Mouse (Mus musculus) liver, embryonic 14.5 days (tissue): ENCODE results near the gene Tmie.

Source experiments
- CTCF ChIP-seq: IDR thresholded peaks from 2 replicates; pipeline ENCODE4 v1.5.1; 2016; ENCODE audit warnings: antibody characterized with exemption, low read depth, control low read depth
- EP300 ChIP-seq: IDR thresholded peaks from 2 replicates; pipeline ENCODE4 v1.6.1; 2016; ENCODE audit warnings: antibody characterized with exemption, low read depth

DNA sequence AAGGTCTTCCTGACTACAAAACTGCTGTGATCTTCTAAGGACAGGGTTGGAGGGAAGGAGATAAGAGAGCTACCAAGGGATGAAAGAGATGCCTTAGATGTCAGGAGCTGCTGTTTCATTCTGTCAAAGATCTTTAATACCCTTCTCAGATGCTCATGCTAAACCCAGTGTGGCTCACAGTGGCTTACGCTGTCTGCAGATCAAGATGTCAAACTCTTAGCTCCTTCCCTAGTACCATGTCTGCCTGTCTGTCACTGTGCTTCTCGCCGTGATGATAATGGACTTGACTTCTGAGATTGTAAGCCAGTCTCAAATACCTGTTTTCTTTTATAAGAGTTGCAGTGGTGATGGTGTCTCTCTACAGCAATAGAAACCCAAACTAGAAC lies 28.7 kb upstream of the Tmie start:
- TF ChIP-seq EP300 (no peak), CTCF (no peak)
